Mouse (Mus musculus) G1E (cell line): ENCODE measurements at regions not wholly inside any gene's neighbourhood (a gene's known extent, or its start where the extent isn't known, plus 50 kb on each side); places are given as distances from the start of the nearest gene placed in this dataset.

Experiments
- CTCF ChIP-seq: IDR thresholded peaks from 2 replicates; pipeline ENCODE4 v1.5.1; 2012; ENCODE audit warnings: low read depth, low read length, inconsistent platforms, mixed read lengths
- GATA1 ChIP-seq: IDR thresholded peaks from 2 replicates; pipeline ENCODE4 v1.6.1; 2012; ENCODE audit warnings: borderline replicate concordance, low read length, inconsistent platforms, mixed read lengths
- GATA2 ChIP-seq: IDR thresholded peaks from 2 replicates; pipeline ENCODE4 v1.6.1; 2012; ENCODE audit warnings: low read depth, low read length, inconsistent platforms, borderline replicate concordance

DNA sequence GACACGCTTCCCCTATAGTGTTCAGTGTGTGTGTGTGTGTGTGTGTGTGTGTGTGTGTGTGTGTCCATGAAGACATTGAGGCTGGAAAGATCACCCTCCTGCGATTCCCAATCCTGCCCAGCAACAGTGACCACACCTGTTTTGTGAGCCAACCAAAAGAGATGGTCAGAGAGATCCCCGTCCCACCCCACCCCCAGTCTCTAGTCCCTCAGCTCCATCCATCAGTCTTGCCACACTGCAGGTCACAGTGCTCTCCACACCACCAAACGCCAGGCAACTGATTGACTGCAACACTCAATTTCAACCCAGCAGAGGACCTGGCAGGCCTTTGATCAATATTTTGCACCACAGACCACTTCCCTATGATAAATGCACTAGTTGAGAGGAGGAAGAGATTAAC is 530.0 kb upstream of the Kdm8 start:
- TF ChIP-seq CTCF: no peak
- no peak for TF ChIP-seq GATA1
- no peak for TF ChIP-seq GATA2
